Mouse (Mus musculus) cerebellum, postnatal 25 days (tissue): Measurements from ENCODE around the gene Kat5.
A peak's percentile ranks its signal among the peaks of the same experiment; 100 is the strongest.

Source experiments
- DNase-seq, 2 experiments: peaks; one replicate each; pipeline ENCODE4 v3.0.0; 2021; ENCODE audit warnings: mixed read lengths in 2 of 2

Kat5 gene

GRCm38 (mm10) chr19:5609547-5610404 is at the start of gene Kat5:
Gene Kat5, minus strand, starts transcription at chr19:5610237.
- peak; percentile 94 to 98 for DNase-seq

GRCm38 (mm10) chr19:5654720-5655298 is 44.8 kb upstream of the Kat5 start:
- DNase-seq: no peak

GRCm38 (mm10) chr19:5653969-5654719 is 44.1 kb upstream of the Kat5 start:
- no peak for DNase-seq

- no peak for DNase-seq
These were observed 42.5 kb upstream of the Kat5 start for GRCm38 (mm10) chr19:5652570-5652969.

GRCm38 (mm10) chr19:5651502-5652274 is 41.7 kb upstream of the Kat5 start:
- peak in 1 of 2 experiments; percentile 1 for DNase-seq

GRCm38 (mm10) chr19:5649298-5649741 is 39.3 kb upstream of the Kat5 start:
- DNase-seq: no peak

GRCm38 (mm10) chr19:5648401-5649297 is 38.6 kb upstream of the Kat5 start:
- peak; percentile 70 to 77 for DNase-seq

- no peak for DNase-seq
These were observed 37.8 kb upstream of the Kat5 start for GRCm38 (mm10) chr19:5647791-5648190.

GRCm38 (mm10) chr19:5646731-5647330 is 36.8 kb upstream of the Kat5 start:
- DNase-seq: no peak

GRCm38 (mm10) chr19:5645280-5645679 is 35.2 kb upstream of the Kat5 start:
- DNase-seq: no peak

- DNase-seq: no peak
These were observed 31.6 kb upstream of the Kat5 start for GRCm38 (mm10) chr19:5641641-5642040.

- DNase-seq: peak in 1 of 2 experiments; percentile 6
These were observed 31.0 kb upstream of the Kat5 start for GRCm38 (mm10) chr19:5641021-5641420.

GRCm38 (mm10) chr19:5640339-5640738 is 30.3 kb upstream of the Kat5 start:
- peak in 1 of 2 experiments; percentile 7 for DNase-seq

GRCm38 (mm10) chr19:5638416-5639005 is 28.5 kb upstream of the Kat5 start:
- DNase-seq: peak in 1 of 2 experiments; percentile 19

- peak; percentile 97 for DNase-seq
These were observed 27.3 kb upstream of the Kat5 start, which contains the start of gene Rela for GRCm38 (mm10) chr19:5637069-5638047. Gene Rela, plus strand, starts transcription at chr19:5637483.

GRCm38 (mm10) chr19:5636571-5637041 is 26.6 kb upstream of the Kat5 start:
- no peak for DNase-seq

- DNase-seq: no peak
These were observed 26.1 kb upstream of the Kat5 start for GRCm38 (mm10) chr19:5636036-5636570.

- no peak for DNase-seq
These were observed 22.1 kb upstream of the Kat5 start for GRCm38 (mm10) chr19:5632120-5632519.

GRCm38 (mm10) chr19:5629907-5630306 is 19.9 kb upstream of the Kat5 start:
- DNase-seq: no peak
